Mouse (Mus musculus): ENCODE measurements around the gene Trappc6b.
"Not testable (repeated sequence)": the region's sequence is repeated elsewhere in the genome, so short reads cannot be mapped to it uniquely, and the experiment has no call there.

Gene Trappc6b

GRCm38 (mm10) chr12:59060993-59061595, at the start of gene Trappc6b:
Gene Trappc6b, minus strand, starts transcription at chr12:59061472.
- DNase-seq (ENCODE audit: low spot score in 2 of 2), result peak in 1 of 2 experiments; percentile 78

DNA sequence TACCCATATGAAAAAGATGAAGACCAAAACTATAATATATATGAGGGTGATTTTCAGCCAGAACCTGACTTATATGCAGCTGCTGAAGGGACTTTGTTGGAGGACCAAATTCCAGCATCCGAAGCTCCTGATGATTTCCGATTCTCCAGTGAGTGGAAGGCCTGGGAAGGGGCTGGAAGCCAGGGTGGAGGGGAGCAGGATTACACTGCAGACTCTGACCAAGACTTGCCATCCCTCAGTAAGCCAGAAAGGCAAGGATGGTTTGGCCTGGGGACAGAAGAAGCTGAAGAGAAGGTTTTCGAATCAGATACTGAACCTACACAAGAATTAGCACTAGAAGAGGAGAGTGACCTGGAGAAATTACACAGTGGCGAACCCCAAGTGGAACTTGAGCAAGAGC, 46.7 kb upstream of the Trappc6b start:
- no peak for DNase-seq (ENCODE audit: low spot score in 2 of 2)

GRCm38 (mm10) chr12:59106491-59106890, 45.2 kb upstream of the Trappc6b start:
- no peak for DNase-seq (ENCODE audit: low spot score in 2 of 2)

DNA sequence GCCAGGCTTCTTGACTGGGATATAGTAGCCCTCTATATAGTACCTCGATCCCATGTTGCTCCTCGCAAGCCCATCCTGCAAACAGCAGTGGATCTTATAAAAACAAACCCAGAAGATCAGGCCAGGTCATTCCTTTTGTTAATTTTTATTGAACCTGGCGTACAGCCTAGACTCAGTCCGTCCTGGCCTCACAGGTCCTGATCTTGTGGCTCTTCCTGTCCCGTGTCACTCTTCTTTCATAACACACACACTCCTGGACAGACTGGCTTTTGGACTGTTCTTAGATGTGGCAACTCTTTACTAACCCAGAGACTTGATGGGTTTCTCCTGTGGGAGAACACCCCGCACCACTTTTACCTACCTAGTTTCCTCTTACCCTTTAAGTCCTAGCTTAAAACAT, 44.6 kb upstream of the Trappc6b start:
- no peak for DNase-seq (ENCODE audit: low spot score in 2 of 2)

DNA sequence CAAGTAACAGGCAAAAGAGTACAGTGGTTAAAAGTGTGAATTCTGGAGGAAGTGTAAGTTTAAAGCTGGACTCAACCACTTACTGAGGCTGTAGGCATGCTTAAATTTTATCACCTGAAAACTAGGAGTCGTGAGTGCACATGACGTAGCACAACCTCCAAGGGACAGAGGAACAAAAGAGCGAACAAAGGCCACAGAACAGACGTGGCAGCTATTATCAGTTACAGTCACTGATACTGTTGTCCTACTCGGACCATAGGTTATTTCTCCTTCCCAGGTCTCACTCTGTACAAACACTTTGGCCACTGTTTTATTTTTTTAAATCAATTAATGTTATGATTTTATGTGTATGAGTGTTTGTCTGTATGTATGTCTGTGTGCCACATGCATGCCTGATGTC, 43.5 kb upstream of the Trappc6b start:
- no peak for DNase-seq (ENCODE audit: low spot score in 2 of 2)

DNA sequence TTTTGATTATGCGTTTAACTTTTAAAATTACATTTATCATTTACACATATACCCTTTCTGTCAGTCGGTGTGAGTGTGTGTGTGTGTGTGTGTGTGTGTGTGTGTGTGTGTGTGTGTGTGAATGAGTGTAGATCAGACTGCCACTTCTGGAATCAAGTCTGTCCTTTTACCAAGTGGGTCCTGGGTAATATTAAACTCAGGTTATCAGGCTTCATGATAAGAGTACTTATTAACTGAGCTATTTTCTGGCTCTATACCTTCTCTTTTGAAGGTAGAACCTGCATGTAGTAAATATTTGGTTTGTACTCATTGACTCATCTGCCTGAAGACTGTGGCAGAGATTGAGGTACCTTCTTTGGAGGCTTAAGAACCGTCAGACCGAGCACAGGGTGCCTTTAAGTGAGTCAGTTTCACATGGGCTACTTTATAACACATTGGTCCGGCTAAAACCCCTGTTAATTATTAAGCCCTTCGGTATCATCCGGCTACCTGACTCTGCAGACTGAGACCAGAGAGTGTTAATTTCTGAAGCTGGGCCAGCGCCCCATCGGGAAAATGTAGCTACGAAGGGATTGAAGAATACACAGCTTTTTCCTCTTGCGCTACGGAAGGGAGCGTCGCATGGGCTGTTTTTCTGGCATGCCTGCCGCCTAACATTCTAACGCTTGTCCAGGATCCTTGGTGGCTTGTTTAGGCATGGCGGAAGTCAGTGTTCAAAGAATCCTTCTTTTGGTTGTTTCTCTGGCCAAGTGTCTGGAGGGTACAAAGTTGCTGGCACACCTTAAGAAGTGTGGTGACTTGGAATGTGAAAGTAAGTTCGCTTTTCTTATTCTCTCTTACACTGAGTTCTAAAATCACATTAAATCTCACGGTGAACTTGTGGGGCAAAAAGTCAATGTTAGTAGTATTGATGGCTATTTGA, 34.1 kb upstream of the Trappc6b start, which contains the start of gene Mia2:
Gene Mia2, plus strand, starts transcription at position 696 of the 922 bp plus-strand sequence.
- DNase-seq (ENCODE audit: low spot score in 2 of 2), result no peak

GRCm38 (mm10) chr12:59093543-59093942, 32.3 kb upstream of the Trappc6b start:
- DNase-seq (ENCODE audit: low spot score in 2 of 2), result no peak

DNA sequence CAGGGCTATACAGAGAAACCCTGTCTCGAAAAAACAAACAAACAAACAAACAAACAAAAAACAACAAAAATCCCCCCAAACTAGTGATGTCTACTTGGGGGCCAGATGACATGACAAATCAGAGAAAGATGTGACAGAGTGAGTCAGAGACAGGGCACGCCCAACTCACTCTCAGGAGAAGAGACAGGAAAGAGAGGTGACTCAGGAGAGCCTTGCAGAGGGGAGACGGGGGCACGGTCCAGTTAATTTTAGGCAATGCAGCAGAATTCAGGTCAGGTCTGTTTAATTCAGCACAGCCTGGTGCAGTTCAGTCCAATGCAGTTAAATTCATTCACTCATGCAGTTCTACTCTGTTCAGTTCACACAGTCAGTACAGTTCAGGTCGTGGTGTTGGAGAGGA, 24.9 kb upstream of the Trappc6b start:
- no peak for DNase-seq (ENCODE audit: low spot score in 2 of 2)

DNA sequence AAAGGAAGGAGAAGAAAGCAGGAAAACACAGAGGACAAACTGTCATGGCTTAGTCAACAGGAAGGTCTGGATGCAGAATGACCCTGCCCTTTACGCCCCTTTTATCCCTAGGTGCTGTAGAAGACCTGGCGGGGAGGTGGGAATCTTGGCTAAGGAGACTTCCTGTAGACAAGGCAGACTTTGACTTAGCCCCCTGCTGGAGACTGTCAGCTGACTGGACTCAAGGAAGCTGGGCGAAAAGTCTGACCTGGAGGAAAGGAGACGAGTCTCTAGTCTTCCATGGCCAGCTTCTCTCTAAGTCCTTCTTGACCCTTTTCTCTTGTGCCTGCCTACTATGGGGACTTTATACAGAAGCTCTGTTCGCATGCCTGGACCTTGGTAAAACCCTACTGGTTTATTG, 23.2 kb upstream of the Trappc6b start:
- no peak for DNase-seq (ENCODE audit: low spot score in 2 of 2)

GRCm38 (mm10) chr12:59080461-59080860, 19.2 kb upstream of the Trappc6b start:
- DNase-seq (ENCODE audit: low spot score in 2 of 2), result no peak

GRCm38 (mm10) chr12:59077883-59078282, 16.6 kb upstream of the Trappc6b start:
- no peak for DNase-seq (ENCODE audit: low spot score in 2 of 2)

GRCm38 (mm10) chr12:59076996-59077395, 15.7 kb upstream of the Trappc6b start:
- DNase-seq (ENCODE audit: low spot score in 2 of 2), result no peak

DNA sequence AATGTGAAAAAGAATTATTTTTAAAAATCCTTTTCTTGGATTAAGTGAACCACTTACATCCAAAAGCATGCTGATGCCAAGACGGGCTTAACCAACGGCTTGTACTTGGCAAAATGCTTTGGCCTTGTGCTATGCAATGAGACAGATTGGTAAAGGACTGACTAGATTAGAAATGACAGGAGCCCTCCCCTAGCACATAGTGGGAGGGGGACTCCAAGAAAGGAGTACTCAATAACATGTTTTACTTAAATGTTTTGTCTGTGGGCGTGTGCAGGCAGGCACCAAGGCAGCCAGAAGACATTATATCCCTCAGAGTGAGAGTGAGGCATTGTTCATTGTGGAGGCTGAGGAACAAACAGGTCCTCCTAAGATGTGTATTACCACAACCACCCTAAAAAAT, 12.8 kb upstream of the Trappc6b start:
- no peak for DNase-seq (ENCODE audit: low spot score in 2 of 2)

- DNase-seq (ENCODE audit: low spot score in 2 of 2), result peak in 1 of 2 experiments; percentile 34
Observed at GRCm38 (mm10) chr12:59072286-59072685, 11.0 kb upstream of the Trappc6b start.

DNA sequence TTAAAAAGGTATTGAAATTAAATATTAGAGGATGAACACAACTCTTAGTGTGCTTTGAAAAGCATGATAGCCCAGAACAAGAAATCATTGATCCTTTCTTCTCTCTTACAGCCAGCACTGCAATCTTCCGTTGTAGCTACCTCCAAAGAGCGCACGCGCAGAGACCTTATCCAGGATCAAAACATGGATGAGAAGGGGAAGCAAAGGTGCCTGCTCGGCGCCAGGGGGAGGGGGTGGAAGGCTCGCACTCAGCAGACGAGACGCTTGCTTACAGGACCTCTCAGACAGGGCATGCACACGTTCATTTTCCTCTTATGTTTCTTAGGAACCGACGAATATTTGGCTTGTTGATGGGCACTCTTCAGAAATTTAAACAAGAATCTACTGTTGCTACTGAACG, 7.5 kb upstream of the Trappc6b start:
- DNase-seq (ENCODE audit: low spot score in 2 of 2), result no peak

GRCm38 (mm10) chr12:59067095-59067494, 5.8 kb upstream of the Trappc6b start:
- no peak for DNase-seq (ENCODE audit: low spot score in 2 of 2)

DNA sequence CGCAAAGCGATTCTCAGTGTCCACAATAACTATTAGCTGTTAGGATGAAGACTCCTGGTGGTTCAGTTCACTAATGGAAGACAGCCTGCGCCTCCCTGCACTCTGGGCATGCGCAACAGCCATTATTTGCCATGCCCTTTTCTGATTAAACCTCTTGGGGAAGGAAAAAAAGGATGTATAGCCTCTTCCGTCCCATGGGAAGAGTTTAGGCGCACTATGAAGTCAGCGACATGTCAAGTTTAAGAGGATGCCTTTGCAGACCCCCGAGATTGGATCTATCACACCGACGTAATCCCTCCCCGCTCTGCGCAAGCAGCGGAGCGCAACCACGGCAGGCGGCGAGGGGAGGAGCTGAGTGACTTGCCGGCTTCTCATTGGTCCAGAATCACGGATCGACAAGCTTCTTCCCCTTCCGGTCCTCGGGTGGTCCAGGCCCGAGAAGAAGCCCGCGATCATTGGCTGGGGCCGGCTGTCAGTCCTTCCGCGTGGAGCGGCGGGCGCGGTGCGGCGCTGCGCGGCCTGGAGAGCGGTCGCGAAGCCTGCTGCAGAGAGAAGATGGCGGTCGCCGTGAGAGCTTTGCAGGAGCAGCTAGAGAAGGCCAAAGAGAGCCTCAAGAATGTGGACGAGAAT, 5.3 kb upstream of the Trappc6b start, which contains the start of gene Pnn:
Gene Pnn, plus strand, starts transcription at position 437 of the 630 bp plus-strand sequence.
- peak; percentile 96 to 98 for DNase-seq (ENCODE audit: low spot score in 2 of 2)

- no peak for DNase-seq (ENCODE audit: low spot score in 2 of 2)
Observed at GRCm38 (mm10) chr12:59065776-59066175, 4.5 kb upstream of the Trappc6b start.

DNA sequence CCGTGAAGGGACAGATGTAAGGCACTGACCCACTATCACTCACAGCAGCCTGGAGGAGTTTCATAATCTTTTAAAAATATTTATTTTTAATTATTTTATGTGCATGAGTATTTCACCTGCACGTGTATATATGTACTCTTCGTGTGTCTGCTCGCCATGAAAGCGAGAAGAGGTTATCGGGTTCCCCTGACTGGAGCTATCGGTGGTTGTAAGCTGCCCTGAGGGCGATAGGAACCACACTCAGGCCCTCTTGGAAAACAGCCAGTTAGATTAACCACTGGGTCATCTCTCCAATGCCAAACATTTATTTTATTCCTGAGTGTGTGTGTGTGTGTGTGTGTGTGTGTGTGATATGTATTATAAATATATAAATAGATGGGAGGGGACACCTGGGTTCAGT, 3.6 kb upstream of the Trappc6b start:
- DNase-seq (ENCODE audit: low spot score in 2 of 2), result no peak

DNA sequence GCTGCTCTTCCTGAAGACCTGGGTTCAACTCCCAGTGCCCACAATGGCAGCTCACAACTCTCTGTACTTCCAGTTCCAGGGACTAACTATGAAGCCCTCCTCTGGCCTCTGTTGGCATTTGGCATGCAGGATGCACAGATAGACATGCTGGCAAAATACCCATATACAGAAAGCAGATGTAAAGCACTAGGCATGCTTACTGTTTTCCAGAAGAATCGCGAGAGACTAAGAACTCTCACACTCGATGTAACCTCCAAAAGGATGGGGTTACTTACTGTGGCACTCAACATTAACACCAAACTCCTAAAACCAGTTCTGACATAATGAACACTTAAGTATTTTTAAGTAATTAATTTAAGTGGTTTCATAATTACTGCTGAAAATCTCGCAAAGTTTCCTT, 950 bp downstream of the Trappc6b start:
- no peak for DNase-seq (ENCODE audit: low spot score in 2 of 2)

DNA sequence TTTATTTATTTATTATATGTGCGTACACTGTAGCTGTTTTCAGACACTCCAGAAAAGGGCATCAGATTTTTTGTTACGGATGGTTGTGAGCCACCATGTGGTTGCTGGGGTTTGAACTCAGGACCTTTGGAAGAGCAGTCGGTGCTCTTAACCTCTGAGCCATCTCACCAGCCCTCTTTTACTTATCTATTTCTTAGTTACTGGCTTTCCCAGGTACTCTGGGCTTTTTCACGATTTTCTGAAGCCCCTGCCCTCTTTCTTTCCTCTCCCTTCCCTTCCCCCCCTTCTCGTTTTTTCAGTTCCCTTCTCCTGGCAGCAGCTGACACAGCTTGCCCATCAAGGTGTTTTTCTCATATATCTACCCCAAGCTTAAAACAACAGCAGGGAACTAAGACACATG, 3.0 kb downstream of the Trappc6b start:
- not testable (repeated sequence) for DNase-seq (ENCODE audit: low spot score in 2 of 2)

DNA sequence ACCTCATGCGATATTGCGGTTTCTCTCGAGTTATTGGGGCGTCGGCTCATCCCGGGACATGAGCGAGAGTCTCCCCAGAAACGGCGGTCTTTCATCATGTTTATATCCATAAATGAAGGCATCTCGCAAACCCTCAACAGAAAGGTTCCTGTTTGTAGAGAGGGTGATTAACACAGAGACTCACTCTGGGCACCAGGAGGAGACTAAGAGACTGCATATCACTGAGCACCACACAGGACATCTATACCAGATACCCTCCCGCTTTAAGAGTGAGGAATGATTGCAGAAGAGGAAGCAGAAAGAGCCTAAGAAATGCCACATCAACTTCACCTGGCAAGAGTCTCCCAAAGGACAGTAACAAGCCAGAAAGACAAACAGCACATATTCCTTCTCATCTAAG, 5.0 kb downstream of the Trappc6b start:
- no peak for DNase-seq (ENCODE audit: low spot score in 2 of 2)
